Mouse (Mus musculus) forebrain, embryonic 16.5 days (tissue): ENCODE measurements at regions not wholly inside any gene's neighbourhood (a gene's known extent, or its start where the extent isn't known, plus 50 kb on each side); places are given as distances from the start of the nearest gene placed in this dataset.
A peak's percentile ranks its signal among the peaks of the same experiment; 100 is the strongest.

Experiments
- ATAC-seq: fragments of 200-750 bp; cut with Nextera tagmentation; 2 replicates; pipeline ENCODE4 v1.8.0; 2017; ENCODE audit warnings: mild to moderate bottlenecking, moderate library complexity
- H3K27ac ChIP-seq: fragments of 300-500 bp; sonication (generic); 2 replicates; pipeline ENCODE4 v1.5.1; 2014; ENCODE audit warnings: low read length, control low read depth
- H3K27me3 ChIP-seq: fragments of 300-500 bp; sonication (generic); replicated peaks from 2 replicates; pipeline ENCODE4 v1.6.1; 2014; ENCODE audit warnings: low read length; ENCODE audit not compliant: control insufficient read depth, insufficient read depth
- H3K36me3 ChIP-seq: fragments of 300-500 bp; sonication (generic); 2 replicates; pipeline ENCODE4 v1.6.1; 2014; ENCODE audit not compliant: control insufficient read depth, insufficient read depth
- H3K4me1 ChIP-seq: fragments of 300-500 bp; sonication (generic); replicated peaks from 2 replicates; pipeline ENCODE4 v1.6.1; 2014; ENCODE audit warnings: low read length; ENCODE audit not compliant: control insufficient read depth, insufficient read depth
- H3K4me2 ChIP-seq: fragments of 300-500 bp; sonication (generic); 2 replicates; pipeline ENCODE4 v1.6.1; 2014; ENCODE audit warnings: mild to moderate bottlenecking, low read length, control low read depth
- H3K4me3 ChIP-seq: fragments of 300-500 bp; sonication (generic); replicated peaks from 2 replicates; pipeline ENCODE4 v1.5.1; 2014; ENCODE audit warnings: mild to moderate bottlenecking, low read length, control low read depth
- H3K9ac ChIP-seq: fragments of 300-500 bp; sonication (generic); replicated peaks from 2 replicates; pipeline ENCODE4 v1.6.1; 2014; ENCODE audit warnings: low read depth, low read length, control low read depth
- H3K9me3 ChIP-seq: fragments of 300-500 bp; sonication (generic); 2 replicates; pipeline ENCODE4 v1.6.1; 2016; ENCODE audit warnings: low read length; ENCODE audit not compliant: control insufficient read depth
- WGBS: fragments of 180-500 bp; shearing (Covaris S2); extraction: QIAGEN DNeasy Blood & Tissue Kit; methylation state at CpG from one replicate; pipeline ENCODE4 v1.1.7; 2014; 5-methylcytosine and 5-hydroxymethylcytosine counted together

- Histone ChIP-seq H3K4me1 (peaks cover 4% of the 10 kb centered on the region; the same call in 1 of the 2 replicates), H3K4me2 (no peak overlapping the region), H3K4me3 (no peak overlapping the region), H3K27me3 (no peaks in the 10 kb centered on the region), H3K27ac (no peak overlapping the region), H3K36me3 (no peaks in the 10 kb centered on the region), H3K9ac (no peak overlapping the region), H3K9me3 (no peaks in the 10 kb centered on the region)
- 90% methylated on average over 5 of the region's 5 CpGs for WGBS
- peak; percentile 38; the same call in 1 of the 2 replicates for ATAC-seq
Observed at GRCm38 (mm10) chr3:50813760-50814400, 370.5 kb upstream of the Slc7a11 start.

DNA sequence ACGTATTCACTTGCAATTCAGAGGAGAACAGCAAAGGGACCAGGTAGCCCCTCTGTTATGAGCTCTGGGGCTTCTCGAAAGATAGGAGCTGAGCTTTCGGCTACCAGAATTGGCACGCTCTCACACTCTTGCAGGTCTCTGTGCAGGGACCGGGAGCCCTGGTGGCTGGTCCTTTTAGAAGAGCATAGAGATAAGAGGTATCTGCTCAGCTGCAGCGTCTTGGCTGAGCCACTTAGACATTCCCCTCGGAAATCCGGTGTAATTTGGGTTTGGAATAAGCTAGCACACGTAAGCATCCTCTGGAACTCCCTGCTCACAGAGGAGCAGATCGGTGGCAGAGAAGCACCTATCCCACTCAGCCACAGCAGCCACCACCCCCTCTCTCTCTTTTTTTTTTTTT is 372.3 kb upstream of the Slc7a11 start:
- Histone ChIP-seq H3K9me3 (no peaks in the 10 kb centered on the region), H3K4me1 (peaks cover 4% of the 10 kb centered on the region; the same call in 1 of the 2 replicates), H3K4me2 (no peak overlapping the region), H3K36me3 (no peaks in the 10 kb centered on the region), H3K27me3 (no peaks in the 10 kb centered on the region), H3K9ac (no peak overlapping the region), H3K4me3 (no peak overlapping the region), H3K27ac (no peak overlapping the region)
- ATAC-seq: no peak
- WGBS: 82% methylated on average over 10 of the region's 10 CpGs

- H3K27ac ChIP-seq: no peak overlapping the region
- H3K4me3 ChIP-seq: no peak overlapping the region
- WGBS: 71% methylated on average over 8 of the region's 8 CpGs
- no peaks in the 10 kb centered on the region for H3K36me3 ChIP-seq
- no peak overlapping the region for H3K9ac ChIP-seq
- peak; percentile 65 for ATAC-seq
- peaks cover 4% of the 10 kb centered on the region; the same call in 1 of the 2 replicates for H3K4me1 ChIP-seq
- no peak overlapping the region for H3K4me2 ChIP-seq
- H3K27me3 ChIP-seq: no peaks in the 10 kb centered on the region
- H3K9me3 ChIP-seq: no peaks in the 10 kb centered on the region
Observed at GRCm38 (mm10) chr3:50816479-50816878, 373.1 kb upstream of the Slc7a11 start.

- no peak overlapping the region for H3K9ac ChIP-seq
- 78% methylated on average over 3 of the region's 3 CpGs for WGBS
- ATAC-seq: no peak
- H3K27me3 ChIP-seq: no peaks in the 10 kb centered on the region
- no peak overlapping the region for H3K27ac ChIP-seq
- no peak overlapping the region for H3K4me2 ChIP-seq
- H3K4me1 ChIP-seq: peaks cover 4% of the 10 kb centered on the region; the same call in 1 of the 2 replicates
- no peaks in the 10 kb centered on the region for H3K36me3 ChIP-seq
- no peak overlapping the region for H3K4me3 ChIP-seq
- H3K9me3 ChIP-seq: no peaks in the 10 kb centered on the region
Observed at GRCm38 (mm10) chr3:50817361-50817760, 373.9 kb upstream of the Slc7a11 start.

GRCm38 (mm10) chr3:50820776-50821175 is 377.4 kb upstream of the Slc7a11 start:
- H3K9ac ChIP-seq: no peak overlapping the region
- 79% methylated on average over 1 of the region's 1 CpGs for WGBS
- H3K4me3 ChIP-seq: no peak overlapping the region
- H3K36me3 ChIP-seq: no peaks in the 10 kb centered on the region
- no peak for ATAC-seq
- peaks cover 4% of the 10 kb centered on the region; the same call in 1 of the 2 replicates for H3K4me1 ChIP-seq
- H3K4me2 ChIP-seq: no peak overlapping the region
- H3K9me3 ChIP-seq: no peaks in the 10 kb centered on the region
- H3K27ac ChIP-seq: no peak overlapping the region
- H3K27me3 ChIP-seq: no peaks in the 10 kb centered on the region

DNA sequence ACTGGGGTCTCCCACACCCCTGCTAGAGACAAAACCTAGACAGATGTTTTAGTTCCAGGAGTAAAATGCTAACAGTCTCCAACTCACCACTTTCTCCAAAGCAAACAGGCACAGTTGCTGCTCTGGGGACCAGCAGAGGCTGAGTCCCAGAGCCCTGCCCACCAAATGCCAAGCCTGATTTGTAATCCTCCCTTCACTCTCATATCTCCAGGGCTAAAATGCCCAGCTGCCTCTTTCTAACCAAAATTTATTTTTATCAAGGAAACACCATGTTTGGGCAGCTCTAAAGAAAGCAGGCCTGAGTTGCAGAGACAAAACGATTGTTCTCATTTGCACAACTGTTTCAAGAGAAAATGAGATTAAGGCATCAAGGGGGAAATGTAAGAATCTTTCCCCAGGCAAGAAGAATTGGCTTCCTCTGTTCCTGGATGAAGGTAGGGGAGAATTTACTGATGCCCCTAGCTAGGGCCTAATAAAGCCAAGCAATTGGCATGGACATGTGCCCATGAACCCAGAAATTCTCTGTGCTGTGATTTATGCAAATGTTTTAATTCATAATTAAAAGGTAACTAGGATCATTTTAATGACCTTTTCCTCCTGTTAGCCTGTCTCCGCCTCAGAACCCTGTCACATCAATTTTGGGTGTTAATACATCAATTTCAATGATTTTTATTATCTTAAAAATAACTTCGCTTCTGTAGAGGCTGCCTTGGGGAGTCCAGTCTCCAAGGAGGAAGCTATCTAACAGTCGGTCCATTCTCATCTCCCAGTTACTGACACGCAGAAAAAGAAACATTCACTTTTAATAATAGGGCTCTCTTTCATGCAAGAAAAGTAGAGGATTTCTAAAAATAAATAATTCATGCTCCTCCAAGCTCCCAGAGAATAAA is 382.4 kb upstream of the Slc7a11 start:
- peak; percentile 23; the same call in 1 of the 2 replicates for ATAC-seq
- no peak overlapping the region for H3K27ac ChIP-seq

DNA sequence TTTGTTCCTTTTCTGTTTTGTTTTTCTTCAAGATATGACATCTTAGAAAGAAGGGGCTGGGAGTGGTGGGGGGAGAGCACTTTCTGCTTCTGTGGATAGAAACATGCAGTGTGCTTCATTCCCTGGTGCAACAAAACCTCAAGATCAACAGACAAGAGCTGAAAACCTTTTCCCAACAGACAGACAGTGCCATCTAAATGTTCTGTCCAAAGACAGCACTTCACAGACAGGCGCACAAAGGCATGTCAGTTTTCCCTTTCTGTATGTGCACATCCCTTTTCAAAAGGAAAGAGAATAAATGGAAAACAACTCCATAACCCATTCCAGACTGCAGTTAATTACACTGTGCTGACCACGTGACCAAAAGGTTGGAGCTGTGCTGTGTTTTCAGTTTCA is 383.0 kb upstream of the Slc7a11 start:
- Histone ChIP-seq H3K4me3 (no peak overlapping the region), H3K4me1 (no peaks in the 10 kb centered on the region), H3K27me3 (no peaks in the 10 kb centered on the region), H3K9ac (no peak overlapping the region), H3K9me3 (no peaks in the 10 kb centered on the region), H3K36me3 (no peaks in the 10 kb centered on the region), H3K27ac (no peak overlapping the region), H3K4me2 (no peak overlapping the region)
- ATAC-seq: peak; percentile 58
- WGBS: 51% methylated on average over 2 of the region's 2 CpGs

More for the DNA sequence above, 382.4 kb upstream of the Slc7a11 start:
- H3K4me2 ChIP-seq: no peak overlapping the region
- no peak overlapping the region for H3K4me3 ChIP-seq
- H3K9me3 ChIP-seq: no peaks in the 10 kb centered on the region
- no peak overlapping the region for H3K9ac ChIP-seq
- H3K4me1 ChIP-seq: no peaks in the 10 kb centered on the region
- 59% methylated on average over 5 of the region's 5 CpGs for WGBS
- no peaks in the 10 kb centered on the region for H3K27me3 ChIP-seq
- H3K36me3 ChIP-seq: no peaks in the 10 kb centered on the region

GRCm38 (mm10) chr3:50829211-50829610 is 385.8 kb upstream of the Slc7a11 start:
- no peaks in the 10 kb centered on the region for H3K4me1 ChIP-seq
- no peaks in the 10 kb centered on the region for H3K27me3 ChIP-seq
- H3K9ac ChIP-seq: no peak overlapping the region
- 90% methylated on average over 3 of the region's 3 CpGs for WGBS
- no peak for ATAC-seq
- H3K4me2 ChIP-seq: no peak overlapping the region
- H3K9me3 ChIP-seq: no peaks in the 10 kb centered on the region
- H3K4me3 ChIP-seq: no peak overlapping the region
- H3K27ac ChIP-seq: no peak overlapping the region
- H3K36me3 ChIP-seq: no peaks in the 10 kb centered on the region

DNA sequence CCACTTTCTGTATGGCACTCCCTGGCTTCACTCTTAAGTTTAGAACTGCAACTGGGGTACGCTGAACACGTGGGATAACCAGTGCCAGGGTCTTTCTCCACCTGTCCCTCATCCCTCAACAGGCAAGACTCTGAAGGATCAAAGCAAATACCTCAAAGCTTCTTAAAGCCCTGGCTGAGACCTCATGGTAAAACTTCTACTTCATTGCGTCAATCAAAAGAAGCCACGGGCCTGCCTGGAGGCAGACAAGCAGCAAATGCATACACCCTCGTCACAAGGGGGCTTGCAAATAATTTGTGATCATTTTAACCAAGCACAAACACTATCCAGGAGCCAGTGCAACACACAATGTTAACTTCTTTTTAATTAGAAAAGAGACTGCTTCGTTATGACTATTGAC is 387.0 kb upstream of the Slc7a11 start:
- H3K4me1 ChIP-seq: no peaks in the 10 kb centered on the region

More for the DNA sequence above, 387.0 kb upstream of the Slc7a11 start:
- no peaks in the 10 kb centered on the region for H3K9me3 ChIP-seq
- no peaks in the 10 kb centered on the region for H3K27me3 ChIP-seq
- no peak overlapping the region for H3K27ac ChIP-seq
- H3K36me3 ChIP-seq: no peaks in the 10 kb centered on the region
- H3K9ac ChIP-seq: no peak overlapping the region
- no peak overlapping the region for H3K4me3 ChIP-seq
- no peak overlapping the region for H3K4me2 ChIP-seq
- no peak for ATAC-seq
- 64% methylated on average over 6 of the region's 6 CpGs for WGBS
